Mouse (Mus musculus) gastrocnemius, adult 8-10 months (tissue): ENCODE measurements around the gene Nucb1. TPM values are rescaled to one million over a fixed set of nuclear protein-coding genes. Genes with fewer than 3 reads are reported as not detected.
A peak's percentile ranks its signal among the peaks of the same experiment; 100 is the strongest.
"Not testable (repeated sequence)": the region's sequence is repeated elsewhere in the genome, so short reads cannot be mapped to it uniquely, and the experiment has no call there.

ENCODE experiments used
- DNase-seq, 2 experiments: peaks; one replicate each; pipeline ENCODE4 v3.0.0; 2022; ENCODE audit warnings: low spot score in 2 of 2
- total RNA-seq, 4 experiments: library from RNA; stranded (reverse); gene quantifications; 2 replicates each; pipeline ENCODE4 v1.2.4; 2022

Nucb1 gene
- total RNA-seq: 10 to 100 TPM; 51.1 to 66.1 (median 56.8) TPM

DNA sequence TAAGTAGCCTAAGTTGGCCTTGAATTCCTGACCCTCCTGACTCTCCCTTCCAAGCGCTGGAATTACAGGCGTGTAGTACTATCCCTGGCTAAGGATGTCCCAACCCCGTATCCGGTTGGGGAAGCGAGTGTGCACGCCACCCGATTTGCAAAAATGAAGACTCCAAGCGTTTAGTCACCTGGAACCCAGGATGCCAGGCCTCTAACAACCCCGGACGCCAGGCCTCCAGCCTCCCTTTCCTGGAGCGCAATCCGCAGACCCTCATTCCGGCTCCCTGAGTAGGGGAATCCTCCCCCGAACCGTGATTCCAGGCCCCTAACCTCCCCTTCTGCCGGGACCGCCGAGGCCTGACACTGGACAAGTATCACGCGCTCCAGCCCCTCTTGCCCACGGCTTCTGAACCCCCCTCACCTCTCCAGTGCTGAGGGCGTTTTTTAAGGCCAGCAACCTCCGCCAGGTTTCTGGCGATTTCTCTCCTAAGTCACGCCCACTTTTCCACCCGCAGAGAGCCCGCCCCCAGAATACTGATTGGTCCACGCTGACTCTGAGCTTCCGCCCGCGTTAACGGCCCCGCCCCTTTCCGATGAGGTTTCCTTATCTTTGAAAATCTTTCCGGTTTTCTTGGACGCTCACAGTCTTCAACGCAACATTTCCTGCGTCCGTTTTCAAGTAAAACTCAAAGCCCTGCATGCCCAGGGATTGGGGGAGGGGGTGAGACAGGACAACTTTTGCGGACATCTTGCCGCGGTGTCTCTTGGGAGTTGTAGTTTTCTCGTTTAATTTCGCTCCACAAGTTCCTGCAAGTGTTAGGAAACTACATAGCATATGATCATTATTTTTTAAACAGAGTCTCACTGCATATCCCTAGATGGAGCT, at the start of gene Nucb1:
TSS of gene Nucb1 (minus strand) at position 495 of the 876 bp plus-strand sequence.
- peak; percentile 89 to 90 for DNase-seq

DNA sequence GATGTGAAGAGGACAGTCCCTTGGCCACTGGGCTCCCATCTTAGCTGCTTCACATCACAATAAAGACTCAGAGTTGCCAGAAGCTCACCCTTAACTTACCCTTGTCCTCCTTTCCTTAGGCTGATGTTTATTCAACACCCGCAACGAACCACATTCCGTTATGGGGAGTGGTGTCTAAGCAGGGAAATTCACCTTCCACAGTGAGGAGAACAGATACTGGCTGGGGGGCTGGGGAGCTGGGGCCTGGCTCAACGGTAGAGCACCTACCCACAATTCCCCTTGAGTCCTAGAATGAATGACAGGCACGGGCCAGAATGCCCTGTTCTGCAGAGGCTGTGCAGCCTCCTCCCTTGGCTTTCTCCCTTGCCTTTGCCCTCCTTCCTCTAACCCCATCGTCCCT, 48.7 kb upstream of the Nucb1 start:
- no peak for DNase-seq

DNA sequence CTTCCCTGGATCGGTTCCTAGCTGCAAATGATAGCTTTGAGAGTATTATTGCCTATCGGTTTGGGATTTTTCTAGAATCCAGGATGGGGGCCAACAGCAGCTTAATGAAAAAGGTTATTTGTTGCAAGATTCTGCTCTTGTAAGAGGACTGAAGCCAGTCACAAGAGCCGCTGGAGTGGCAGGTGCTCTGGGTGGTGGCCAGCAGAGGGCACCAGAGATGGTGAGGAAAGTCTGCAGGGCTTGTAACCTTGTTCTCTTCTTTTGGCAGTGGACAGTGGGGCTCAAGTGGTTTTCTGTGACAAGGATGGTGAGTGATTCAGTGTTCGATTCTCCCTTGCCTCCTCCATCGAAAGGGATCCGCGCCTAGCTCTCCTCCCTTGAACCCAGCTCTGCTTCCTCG, 45.6 kb upstream of the Nucb1 start:
- peak; percentile 74 to 81 for DNase-seq

DNA sequence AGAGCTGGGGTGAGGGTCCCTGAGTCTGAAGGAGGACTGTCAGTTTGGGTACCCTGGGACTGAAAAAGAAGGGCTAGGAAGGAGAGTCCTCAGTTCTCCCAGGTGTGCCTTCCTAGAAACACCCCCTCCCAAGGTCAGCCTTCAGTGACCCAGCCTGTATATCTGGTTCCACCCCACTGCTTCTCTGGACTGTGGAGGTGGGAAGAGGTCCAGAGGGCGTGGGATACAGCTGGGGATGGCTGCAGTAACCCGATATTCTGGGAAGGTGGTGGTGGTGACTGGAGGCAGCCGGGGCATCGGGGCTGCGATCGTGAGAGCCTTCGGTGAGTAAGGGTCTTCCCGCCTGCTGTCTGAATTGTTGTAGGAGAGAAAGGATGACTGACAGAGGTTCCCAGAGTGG, 44.5 kb upstream of the Nucb1 start, which contains the start of gene Hsd17b14:
TSS of gene Hsd17b14 (plus strand) at position 150 of the 400 bp plus-strand sequence.
- no peak for DNase-seq

DNA sequence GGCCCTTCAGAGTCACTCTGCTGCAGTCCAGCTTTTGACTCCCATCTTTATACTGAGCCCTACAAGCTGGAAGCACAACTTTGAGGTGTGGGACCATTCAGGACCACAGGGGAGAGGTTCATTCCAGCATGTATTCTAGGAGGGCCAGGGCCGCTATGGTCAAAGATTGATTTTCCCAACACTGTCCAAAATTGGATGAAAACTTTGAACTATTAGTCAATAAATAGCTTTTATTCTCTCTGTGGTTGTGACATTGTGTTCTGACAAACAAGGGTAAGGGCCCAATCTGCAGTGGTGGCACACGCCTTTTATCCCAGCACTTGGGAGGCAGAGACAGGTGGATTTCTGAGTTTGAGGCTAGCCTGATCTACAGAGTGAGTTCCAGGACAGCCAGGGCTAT, 43.8 kb upstream of the Nucb1 start:
- DNase-seq: no peak

DNA sequence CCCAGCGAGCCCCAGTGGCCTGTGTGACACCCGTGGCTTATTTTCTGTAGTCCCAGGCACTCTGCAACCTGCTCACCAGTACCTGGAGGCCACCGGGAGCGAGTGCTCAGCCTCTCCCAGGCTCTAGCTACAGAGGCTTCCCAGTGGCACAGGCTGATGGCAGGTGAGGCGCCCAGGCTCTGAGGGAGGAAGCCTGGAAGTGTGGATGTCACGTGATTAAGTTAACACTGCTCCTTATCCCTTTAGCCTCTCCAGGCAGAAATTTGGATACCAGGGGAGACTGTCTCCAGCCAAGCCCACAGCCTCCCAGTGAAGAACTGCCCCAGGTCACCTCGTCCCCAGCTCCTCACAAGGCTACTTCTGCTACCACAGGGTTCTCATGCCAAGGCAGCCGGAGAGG, 43.3 kb upstream of the Nucb1 start:
- DNase-seq: no peak

DNA sequence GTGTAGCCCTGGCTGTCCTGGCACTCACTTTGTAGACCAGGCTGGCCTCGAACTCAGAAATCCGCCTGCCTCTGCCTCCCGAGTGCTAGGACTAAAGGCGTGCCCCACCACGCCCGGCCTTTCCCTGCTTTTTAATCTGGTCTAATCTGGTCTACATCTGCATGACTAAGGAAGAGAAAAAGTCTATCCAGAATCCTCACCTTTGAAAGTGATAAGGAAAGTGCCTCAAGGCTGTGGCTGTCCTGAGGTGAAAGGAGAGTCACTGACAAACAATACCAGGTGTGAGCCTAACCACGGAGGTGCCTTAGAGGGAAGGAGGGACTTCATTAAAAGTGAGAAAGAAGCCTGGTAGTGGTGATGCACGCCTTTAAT, 41.3 kb upstream of the Nucb1 start:
- DNase-seq: no peak

DNA sequence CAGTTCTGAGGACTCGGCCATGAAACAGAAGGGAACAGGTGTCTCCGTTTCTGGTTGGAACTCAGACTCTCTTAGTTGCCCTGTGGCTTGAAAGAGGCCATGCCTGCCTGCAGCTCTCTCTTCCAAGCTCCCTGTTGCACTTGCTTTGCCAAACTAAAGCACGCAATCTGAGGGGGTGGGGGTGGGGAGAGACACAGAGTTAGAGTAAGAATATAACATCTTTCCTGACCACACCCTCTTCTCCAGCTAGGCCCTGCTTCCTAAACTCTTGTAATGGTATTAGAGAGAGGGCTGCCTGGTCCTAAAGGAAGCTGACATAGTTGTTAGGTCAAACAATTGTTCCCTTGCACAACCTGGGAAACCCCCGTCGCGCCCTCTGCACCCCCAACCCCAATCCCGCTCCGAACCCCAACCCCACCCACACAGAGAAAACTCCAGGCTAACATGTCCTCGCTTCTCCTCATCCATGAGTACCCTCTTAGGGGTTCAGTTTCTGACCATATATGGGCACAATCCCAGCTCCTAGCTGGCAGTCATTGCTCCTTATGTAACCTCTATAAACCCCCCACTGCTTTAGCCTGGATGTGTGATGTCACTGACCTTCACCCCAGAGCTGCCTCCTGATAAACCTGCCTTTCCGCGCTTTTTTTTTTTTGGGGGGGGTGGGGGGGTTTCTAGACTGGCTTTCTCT, 40.8 kb upstream of the Nucb1 start:
- DNase-seq: no peak

DNA sequence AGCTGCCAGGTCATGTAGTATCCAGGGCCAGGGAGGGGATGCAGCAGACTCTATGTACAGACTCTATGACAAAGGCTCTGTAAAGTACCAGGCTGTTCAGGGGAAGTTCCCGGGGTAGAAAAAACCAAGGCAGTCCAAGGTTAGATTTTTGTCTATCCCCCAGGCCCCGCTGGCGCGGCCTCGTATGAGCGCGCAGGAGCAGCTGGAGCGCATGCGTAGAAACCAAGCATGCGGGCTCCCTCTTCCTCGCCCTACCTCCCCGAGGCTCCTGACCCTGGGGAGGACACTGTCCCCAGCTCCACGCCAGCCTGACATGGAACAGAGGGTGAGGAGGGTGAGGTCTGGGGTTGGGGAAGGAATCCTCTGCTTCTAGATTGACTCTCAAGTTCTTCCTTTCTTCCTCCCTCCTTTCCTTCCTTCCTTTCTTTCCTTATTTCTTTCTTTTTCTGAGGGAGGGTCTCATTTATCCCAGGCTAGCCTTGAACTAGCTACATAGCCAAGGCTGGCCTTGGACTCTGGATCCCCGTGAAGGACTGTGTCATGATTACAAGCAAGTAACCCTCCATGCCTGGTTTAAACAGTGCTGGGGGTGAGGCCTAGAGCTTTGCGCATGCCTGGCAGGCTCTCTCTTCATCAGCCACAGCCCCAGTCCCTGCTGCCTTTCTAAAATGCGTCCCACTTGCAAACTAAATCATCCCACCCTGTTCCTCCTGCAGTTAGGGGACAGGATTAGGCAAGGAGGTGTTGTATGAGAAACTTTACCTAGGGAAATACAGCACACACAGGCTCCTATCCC, 39.6 kb upstream of the Nucb1 start:
- DNase-seq: no peak

DNA sequence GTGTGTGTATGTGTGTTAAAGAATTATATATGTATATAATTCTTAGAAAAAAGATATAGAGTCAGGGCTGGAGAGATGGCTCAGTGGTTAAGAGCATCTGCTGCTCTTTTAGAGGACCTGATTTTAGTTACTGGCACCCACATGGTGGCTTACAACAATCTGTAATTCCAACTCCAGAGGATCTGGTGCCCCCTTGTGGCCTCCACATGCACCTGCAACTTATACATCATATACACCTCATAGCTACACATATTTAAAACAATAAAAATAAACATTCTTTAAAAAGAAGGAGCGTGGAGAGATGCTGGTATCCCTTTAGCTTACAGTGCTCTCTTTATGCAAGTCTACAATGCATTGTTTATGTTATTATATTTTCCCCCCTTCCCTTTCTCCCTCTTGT, 34.3 kb upstream of the Nucb1 start:
- no peak for DNase-seq

DNA sequence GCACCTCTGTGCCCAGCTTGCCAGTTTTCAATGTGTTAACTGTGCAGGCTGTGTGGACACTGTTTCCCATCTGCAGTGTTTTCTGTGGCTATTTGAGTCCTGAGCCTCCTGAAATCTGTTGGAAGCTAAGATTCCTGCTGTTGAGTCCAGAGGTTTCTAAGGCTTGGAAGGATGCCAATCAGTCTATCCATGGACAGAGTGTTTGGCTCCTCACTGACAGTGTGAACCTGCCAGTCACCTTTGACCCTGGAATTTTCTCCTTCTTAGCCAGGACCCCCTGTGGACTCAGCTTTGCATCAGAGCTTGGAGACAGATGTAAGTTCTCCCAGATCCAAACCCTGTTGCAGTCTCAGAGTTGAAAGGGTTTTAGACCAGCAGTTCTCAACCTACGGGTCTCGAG, 30.0 kb upstream of the Nucb1 start:
- no peak for DNase-seq

DNA sequence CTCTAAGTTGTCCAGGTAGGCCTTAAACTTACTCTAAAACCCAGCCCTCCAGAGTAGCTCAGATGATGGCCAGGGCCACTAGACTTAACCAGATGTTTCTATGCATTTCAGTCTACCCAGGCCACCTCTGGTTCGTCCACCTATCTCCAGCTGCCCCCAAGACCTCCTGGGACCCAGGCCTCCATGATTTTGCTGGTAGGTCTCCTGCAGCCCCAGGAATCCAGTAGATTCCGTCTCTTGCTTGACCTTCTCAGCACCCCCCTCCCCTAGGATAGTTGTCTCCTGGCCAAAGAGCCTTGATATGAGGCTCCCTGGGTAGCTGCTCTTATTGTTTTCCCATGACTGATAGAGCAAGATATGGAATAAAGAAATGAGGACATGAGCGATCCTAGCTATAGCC, 28.9 kb upstream of the Nucb1 start:
- DNase-seq: no peak

DNA sequence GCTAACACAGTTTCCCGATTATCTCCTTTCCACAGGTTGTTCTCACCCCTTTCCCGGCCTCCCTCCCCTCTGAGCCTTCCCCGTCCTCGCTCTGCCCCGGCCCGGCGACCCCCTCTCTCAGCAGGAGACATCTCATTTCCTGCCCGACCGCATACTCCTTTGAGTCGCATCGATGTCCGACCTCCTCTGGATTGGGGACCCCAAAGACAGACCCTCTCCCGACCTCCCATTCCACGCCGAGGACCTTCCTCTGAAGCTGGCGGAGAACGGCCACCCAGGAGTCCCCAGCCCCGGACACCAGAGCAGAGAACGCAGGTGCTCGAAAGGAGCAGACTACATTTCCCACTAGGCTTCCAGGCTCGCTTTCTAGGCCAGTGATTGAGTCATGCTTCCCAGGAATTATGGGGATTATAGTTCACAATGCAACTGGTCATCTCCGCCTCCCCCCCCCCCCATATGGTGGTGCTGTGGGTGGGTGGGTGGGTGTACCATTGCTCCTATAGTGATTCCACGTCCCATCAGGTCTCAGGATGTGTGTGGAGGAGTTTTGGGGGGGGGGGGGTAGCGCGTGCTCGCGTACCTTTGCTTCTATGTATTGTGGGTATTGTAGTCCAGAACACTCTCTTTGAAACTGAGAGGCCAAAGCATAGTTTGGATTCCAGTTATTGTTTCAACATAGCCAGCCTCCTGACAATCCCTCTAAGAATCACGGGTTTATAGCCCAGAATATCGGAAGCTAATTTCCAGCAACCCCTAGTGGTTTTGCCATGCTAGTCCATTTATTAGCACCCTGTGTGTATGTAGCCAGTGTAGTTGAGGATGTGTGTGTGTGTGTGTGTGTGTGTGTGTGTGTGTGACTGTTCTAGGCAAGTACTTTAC, 28.2 kb upstream of the Nucb1 start:
- DNase-seq: no peak

DNA sequence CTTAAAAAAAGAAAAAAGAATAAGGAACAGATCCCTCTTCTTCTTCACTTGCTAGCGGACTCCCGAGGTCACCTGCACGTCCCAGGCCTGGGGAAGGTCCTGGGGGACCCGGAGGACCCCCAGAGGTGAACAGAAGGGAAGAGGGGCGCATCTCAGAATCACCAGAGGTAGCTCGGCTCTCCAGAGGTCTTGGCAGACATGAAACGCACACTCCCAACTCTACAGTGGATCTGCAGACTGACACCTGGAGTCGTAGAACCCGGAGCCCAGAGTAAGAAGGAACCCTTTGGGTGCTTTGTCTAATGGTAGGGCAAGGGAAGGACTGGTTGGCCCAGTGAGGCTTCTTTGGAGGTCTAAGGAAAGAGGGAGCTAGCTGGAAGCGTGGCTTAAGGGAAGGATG, 27.4 kb upstream of the Nucb1 start:
- no peak for DNase-seq

DNA sequence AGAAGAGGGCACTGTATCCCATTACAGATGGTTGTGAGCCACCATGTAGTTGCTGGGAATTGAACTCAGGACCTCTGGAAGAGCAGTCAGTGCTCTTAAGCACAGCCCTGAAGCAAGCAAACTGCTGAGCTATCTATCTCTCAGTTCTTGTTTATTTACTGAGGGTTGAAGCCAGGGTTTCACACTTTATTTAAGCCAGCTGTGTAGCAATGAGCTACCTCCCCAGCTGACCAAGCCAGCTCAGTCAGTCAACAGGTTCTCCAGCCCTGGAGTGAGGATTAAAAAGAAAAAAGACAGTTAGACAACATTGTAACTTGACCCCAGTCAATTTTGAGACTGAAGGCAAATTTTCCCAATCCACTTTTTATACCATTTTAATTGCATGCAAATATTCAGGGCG, 25.5 kb upstream of the Nucb1 start:
- DNase-seq: no peak

DNA sequence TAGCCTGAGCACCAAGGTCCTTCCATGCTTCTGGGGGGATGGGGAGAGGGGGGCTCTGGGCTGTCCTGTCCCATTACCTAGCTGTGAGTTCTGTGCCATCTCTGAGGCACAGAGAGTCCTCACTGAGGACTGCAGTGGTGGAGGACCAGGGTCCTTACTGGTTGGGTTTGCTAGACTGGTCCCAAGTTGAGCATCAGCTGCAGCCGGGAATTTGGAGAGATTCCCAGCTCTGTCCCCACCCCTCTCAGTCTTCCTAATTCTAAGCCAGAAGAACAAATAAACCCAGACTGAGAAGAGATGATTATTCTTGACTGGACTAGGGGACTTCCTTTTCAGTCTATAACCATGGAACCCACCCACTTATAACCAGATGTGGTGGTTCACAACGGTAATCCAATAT, 20.4 kb upstream of the Nucb1 start:
- no peak for DNase-seq

DNA sequence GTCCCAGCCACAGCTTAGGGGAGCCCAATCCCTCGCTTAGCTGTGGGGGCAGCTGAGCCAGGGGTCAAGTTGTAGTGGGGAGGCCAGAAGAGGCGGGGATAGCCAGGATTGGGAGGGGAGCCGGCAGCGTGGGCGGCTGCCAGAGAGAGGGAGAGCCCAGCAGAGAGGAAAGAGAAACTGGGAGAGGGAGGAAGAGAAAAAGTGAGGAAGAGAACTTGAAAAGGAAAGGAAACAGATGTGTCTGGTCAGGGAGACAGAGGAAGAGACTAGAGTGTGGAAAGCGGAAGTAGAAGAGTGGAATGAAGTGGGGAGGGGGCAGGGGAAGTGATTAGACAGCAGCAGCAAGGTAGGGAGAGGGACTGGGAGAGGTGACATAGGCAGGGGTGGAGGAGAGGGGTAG, 19.3 kb upstream of the Nucb1 start:
- no peak for DNase-seq

DNA sequence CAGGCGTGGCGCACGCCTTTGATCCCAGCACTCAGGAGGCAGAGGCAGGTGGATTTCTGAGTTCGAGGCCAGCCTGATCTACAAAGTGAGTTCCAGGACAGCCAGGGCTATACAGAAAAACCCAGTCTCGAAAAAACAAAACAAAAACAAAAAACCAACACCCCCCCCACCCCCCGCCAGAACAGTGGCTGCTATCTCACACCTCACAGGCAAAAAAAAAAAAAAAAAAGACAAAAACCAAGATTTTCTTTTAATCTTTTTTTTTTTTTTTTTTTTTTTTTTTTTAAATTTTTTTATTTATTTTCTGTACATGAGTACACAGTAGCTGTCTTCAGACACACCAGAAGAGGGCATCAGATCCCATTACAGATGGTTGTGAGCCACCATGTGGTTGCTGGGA, 17.0 kb upstream of the Nucb1 start:
- DNase-seq: not testable (repeated sequence)

DNA sequence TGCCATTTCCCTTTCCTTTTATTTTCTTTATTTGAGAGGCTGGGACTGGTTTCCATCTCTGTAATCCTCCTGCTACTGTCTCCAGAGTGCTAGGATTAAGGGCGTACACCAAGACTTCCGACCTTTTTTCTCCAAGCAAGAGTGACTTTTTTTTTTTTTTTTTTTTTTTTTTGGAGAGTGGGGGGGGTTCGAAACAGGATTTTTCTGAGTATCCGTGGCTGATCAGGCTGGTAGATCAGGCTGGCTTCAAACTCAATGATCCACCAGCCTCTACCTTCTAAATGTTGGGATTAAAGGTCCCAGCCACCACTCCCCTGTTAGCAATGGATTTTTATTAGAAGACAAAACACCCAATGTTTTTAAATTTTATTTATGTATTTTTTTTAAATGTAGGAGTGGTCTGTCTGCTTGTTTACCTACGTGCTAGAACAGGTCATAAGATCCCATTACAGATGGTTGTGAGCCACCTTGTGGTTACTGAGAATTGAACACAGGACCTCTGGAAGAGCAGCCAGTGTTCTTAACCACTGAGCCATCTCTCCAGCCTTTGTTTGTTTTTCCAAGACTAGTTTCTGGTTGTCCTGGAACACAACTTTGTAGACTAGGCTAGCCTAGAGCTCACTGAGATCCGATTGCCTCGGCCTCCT, 16.4 kb upstream of the Nucb1 start:
- no peak for DNase-seq

DNA sequence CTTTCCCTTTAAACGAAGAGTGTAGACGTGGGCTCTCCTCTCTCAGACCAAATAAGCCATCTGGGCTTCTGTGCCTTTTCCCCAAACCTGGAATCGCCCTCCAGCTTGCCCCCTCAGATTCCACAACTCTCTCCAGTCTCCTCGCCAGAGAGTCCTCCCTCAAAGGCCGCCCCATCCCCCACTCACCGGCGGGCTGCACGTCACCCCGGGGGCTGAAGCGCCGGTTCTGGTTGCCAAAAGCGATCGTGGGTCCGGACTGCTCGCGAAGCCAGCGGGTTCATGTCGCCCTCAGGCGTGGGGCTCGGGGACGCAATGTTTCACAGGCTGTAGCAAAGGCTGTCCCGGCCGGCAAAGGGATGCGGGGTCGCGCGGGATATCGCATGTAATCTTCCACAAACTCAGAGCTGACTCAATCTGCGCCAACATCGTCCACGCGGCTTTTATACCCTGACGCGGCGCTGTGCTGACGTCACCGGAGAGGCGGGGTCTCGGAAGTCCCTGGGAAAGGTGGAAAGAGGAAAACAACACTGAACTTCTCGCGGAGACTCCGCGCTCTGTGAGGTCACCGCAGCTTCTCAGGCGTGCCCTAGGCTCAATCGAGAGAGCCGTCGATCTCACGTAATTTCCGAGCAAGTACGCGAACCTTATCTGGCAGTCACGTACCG, 15.7 kb upstream of the Nucb1 start, which contains the start of the genes Ppp1r15a and Plekha4:
TSS of gene Ppp1r15a (minus strand) at position 460 of the 665 bp plus-strand sequence.
TSS of gene Plekha4 (plus strand) at position 522 of the 665 bp plus-strand sequence.
- peak; percentile 93 to 95 for DNase-seq
